Mouse (Mus musculus) spleen, postnatal 0 days (tissue): ENCODE measurements around the gene Gm8720. TPM values are rescaled to one million over a fixed set of nuclear protein-coding genes. Genes with fewer than 3 reads are reported as not detected.

ENCODE experiments used
- polyA plus RNA-seq: library from polyadenylated mRNA; unstranded; fragments of >200 nt; fragmentation: Nextera tagmentation; extraction: Ambion mirVana; gene quantifications from 2 replicates; pipeline ENCODE4 v1.2.1, GENCODE M21; 2015

Gm8720 gene
- polyA plus RNA-seq: not detected in 2 replicates

GRCm38 (mm10) chr7:23067356-23067755 is at the start of gene Gm8720:
Gm8720 (minus strand) TSS chr7:23067456.

GRCm38 (mm10) chr7:23055240-23055639 is 12.0 kb downstream of the Gm8720 start, which contains the start of gene Vmn1r163:
Vmn1r163 (plus strand) TSS chr7:23055540.

GRCm38 (mm10) chr7:23019823-23020222 is 47.4 kb downstream of the Gm8720 start, which contains the start of gene Gm4216:
Gm4216 (minus strand) TSS chr7:23019923.

Other genes with a start within 250 kb of the Gm8720 start
- not detected in 2 replicates for gene Vmn1r159, start 223.9 kb downstream of the Gm8720 start, polyA plus RNA-seq
- gene Vmn1r160, start 196.2 kb downstream of the Gm8720 start, polyA plus RNA-seq: not detected in 2 replicates
- gene Gm4214, start 82.8 kb downstream of the Gm8720 start, polyA plus RNA-seq: not detected in 2 replicates
- not detected in 2 replicates for gene Gm4216, start 47.5 kb downstream of the Gm8720 start, polyA plus RNA-seq
- not detected in 2 replicates for gene Vmn1r163, start 11.9 kb downstream of the Gm8720 start, polyA plus RNA-seq
- gene Gm10662, start 77.0 kb upstream of the Gm8720 start, polyA plus RNA-seq: not detected in 2 replicates
- not detected in 2 replicates for gene Vmn1r165, start 149.9 kb upstream of the Gm8720 start, polyA plus RNA-seq
- gene Vmn1r166, start 184.2 kb upstream of the Gm8720 start, polyA plus RNA-seq: not detected in 2 replicates
- gene Gm6902, start 211.4 kb upstream of the Gm8720 start, polyA plus RNA-seq: not detected in 2 replicates
- gene Nlrp4e, start 233.7 kb upstream of the Gm8720 start, polyA plus RNA-seq: not detected in 2 replicates